Mouse (Mus musculus): ENCODE data around the gene Sla2. TPM values are rescaled to one million over a fixed set of nuclear protein-coding genes. Genes with fewer than 3 reads are reported as not detected.
A peak's percentile ranks its signal among the peaks of the same experiment; 100 is the strongest.
"Not testable (repeated sequence)": the region's sequence is repeated elsewhere in the genome, so short reads cannot be mapped to it uniquely, and the experiment has no call there.

The Sla2 gene
- polyA plus RNA-seq, 1 experiment from 2014 or later = 2.4 TPM

DNA sequence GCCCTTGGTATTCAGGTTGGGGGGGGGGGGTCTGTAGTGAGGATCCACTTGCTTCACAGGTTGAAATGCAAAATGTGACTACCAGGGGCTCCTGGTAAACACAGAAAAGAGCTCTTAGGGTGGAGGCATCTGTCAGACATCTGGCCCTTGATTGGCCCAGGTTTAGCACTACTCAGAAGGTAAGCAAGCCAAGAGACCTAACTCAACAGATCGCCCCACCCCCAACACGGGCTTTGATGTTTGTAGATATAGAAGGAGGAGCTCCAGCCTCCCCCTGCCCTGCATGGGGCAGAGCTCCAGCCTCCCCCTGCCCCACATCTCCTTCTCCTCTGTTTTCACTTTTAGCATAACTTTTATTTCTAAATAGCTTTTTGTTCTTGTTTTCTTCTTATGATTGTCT is 32.8 kb upstream of the Sla2 start:
- no peak for ATAC-seq (ENCODE audit: borderline replicate concordance, extremely low read depth, low FRiP score, low TSS enrichment)
- no peak overlapping the region for H3K4me2 ChIP-seq
- H3K27me3 ChIP-seq = no peaks in the 10 kb centered on the region
- 27% methylated on average over 2 of the region's 2 CpGs for WGBS
- no peaks in the 10 kb centered on the region for H3K4me1 ChIP-seq
- H3K9me3 ChIP-seq = no peaks in the 10 kb centered on the region
- no peak overlapping the region for H3K4me3 ChIP-seq
- H3K36me3 ChIP-seq = no peaks in the 10 kb centered on the region
- no peak overlapping the region for H3K9ac ChIP-seq
- no peak overlapping the region for H3K27ac ChIP-seq

DNA sequence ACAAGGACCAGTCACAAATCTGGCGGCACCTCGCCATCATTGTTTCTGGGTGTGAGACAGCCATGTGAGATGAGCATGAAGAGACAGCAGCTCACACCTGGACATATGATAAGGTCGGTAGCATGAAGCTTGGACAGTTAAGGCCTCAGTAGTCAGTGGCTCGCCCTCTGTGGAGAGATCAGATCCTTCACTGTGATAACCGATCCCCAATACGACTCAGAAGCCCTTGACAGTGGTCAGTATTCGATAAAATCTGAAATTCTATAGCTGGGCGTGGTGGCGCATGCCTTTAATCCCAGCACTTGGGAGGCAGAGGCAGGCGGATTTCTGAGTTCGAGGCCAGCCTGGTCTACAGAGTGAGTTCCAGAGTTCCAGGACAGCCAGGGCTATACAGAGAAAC is 32.2 kb upstream of the Sla2 start:
- H3K27me3 ChIP-seq; H3K4me1 ChIP-seq; H3K27ac ChIP-seq; ATAC-seq (ENCODE audit: borderline replicate concordance, extremely low read depth, low FRiP score, low TSS enrichment); H3K9me3 ChIP-seq; H3K36me3 ChIP-seq; H3K4me3 ChIP-seq; H3K9ac ChIP-seq; H3K4me2 ChIP-seq: not testable (repeated sequence)
- 81% methylated on average over 11 of the region's 11 CpGs for WGBS

DNA sequence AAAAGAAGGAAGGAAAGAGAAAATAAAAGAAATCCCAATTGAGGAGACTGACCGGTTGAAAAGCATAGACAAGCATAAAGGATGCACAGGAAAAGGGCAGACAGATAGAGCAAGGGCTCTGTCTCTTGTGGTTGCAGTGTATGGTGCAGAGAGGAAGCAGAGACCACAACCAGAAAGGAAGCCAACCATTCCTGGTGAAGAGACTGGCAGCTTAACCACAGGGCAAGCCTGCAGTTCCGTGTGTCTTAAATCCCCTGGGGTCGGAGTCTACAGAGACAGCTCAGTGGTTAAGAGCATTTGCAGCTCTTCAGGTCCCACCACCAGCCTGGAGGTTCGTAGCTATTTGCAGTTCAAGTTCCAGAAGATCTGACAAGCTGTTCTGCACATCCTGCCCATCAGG is 31.6 kb upstream of the Sla2 start:
- Histone ChIP-seq H3K9me3 (no peaks in the 10 kb centered on the region), H3K27ac (no peak overlapping the region), H3K4me1 (no peaks in the 10 kb centered on the region), H3K9ac (no peak overlapping the region), H3K4me2 (no peak overlapping the region), H3K36me3 (no peaks in the 10 kb centered on the region), H3K4me3 (no peak overlapping the region), H3K27me3 (no peaks in the 10 kb centered on the region)
- 58% methylated on average over 4 of the region's 4 CpGs for WGBS
- ATAC-seq (ENCODE audit: borderline replicate concordance, extremely low read depth, low FRiP score, low TSS enrichment) = no peak

- Histone ChIP-seq H3K27ac (no peak overlapping the region), H3K36me3 (no peaks in the 10 kb centered on the region), H3K27me3 (no peaks in the 10 kb centered on the region), H3K4me2 (no peak overlapping the region), H3K9ac (no peak overlapping the region), H3K4me3 (no peak overlapping the region), H3K4me1 (no peaks in the 10 kb centered on the region), H3K9me3 (no peaks in the 10 kb centered on the region)
- 85% methylated on average over 3 of the region's 3 CpGs for WGBS
- no peak for ATAC-seq (ENCODE audit: borderline replicate concordance, extremely low read depth, low FRiP score, low TSS enrichment)
These were observed 29.6 kb upstream of the Sla2 start for GRCm38 (mm10) chr2:156916419-156917125.

DNA sequence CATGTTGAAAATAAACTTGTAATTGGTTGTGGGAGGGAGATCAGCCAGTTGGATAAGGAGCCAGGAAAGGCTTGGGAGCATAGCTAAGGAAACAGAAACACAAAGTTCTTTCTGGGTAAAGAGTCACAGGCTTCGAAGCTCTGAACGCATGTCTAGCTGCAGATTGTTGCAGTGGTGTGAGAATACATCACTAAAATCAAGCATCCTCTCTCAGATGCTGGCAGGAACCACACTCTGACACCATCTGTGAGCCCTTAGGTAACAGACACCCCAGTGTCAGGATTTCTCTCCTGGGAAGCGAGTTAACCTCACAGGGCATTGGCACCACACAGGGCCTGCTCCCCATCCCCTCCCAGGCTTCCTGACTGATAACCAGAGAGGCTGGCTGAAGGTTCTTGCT is 28.6 kb upstream of the Sla2 start:
- H3K36me3 ChIP-seq = no peaks in the 10 kb centered on the region
- H3K9ac ChIP-seq = no peak overlapping the region
- H3K4me2 ChIP-seq = no peak overlapping the region
- ATAC-seq (ENCODE audit: borderline replicate concordance, extremely low read depth, low FRiP score, low TSS enrichment) = no peak
- no peaks in the 10 kb centered on the region for H3K9me3 ChIP-seq
- H3K27me3 ChIP-seq = no peaks in the 10 kb centered on the region
- no peak overlapping the region for H3K4me3 ChIP-seq
- no peak overlapping the region for H3K27ac ChIP-seq
- no peaks in the 10 kb centered on the region for H3K4me1 ChIP-seq
- 73% methylated on average over 3 of the region's 3 CpGs for WGBS

DNA sequence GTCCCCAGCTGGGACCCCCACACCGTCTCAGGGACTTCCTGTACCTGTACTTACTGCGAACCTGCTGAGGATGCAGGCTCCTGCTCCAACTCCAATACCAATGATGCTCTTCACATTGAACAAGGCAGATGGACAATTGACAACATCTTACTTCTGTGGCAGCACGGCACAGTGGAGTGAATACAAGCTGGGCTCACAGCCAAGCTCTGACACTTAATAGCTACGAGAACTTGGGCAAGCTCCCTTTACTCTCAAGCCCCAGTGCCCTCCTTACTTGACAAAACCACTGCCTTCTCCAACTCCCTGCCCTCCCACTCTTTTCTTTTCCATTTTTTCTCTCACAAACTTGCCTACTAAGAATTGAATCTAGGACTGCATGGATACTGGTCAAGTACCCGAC is 26.2 kb upstream of the Sla2 start:
- Histone ChIP-seq H3K27ac (no peak overlapping the region), H3K27me3 (no peaks in the 10 kb centered on the region), H3K9ac (no peak overlapping the region), H3K9me3 (no peaks in the 10 kb centered on the region), H3K36me3 (no peaks in the 10 kb centered on the region), H3K4me1 (no peaks in the 10 kb centered on the region), H3K4me2 (no peak overlapping the region), H3K4me3 (no peak overlapping the region)
- no peak for ATAC-seq (ENCODE audit: borderline replicate concordance, extremely low read depth, low FRiP score, low TSS enrichment)
- WGBS = 46% methylated on average over 5 of the region's 5 CpGs

- not testable (repeated sequence) for H3K27me3 ChIP-seq; H3K9ac ChIP-seq; H3K27ac ChIP-seq; H3K4me3 ChIP-seq; H3K9me3 ChIP-seq; H3K4me1 ChIP-seq; ATAC-seq (ENCODE audit: borderline replicate concordance, extremely low read depth, low FRiP score, low TSS enrichment); H3K36me3 ChIP-seq; H3K4me2 ChIP-seq
- WGBS = 30% methylated on average over 4 of the region's 4 CpGs
These were observed 18.9 kb upstream of the Sla2 start for GRCm38 (mm10) chr2:156905931-156906330.

GRCm38 (mm10) chr2:156904976-156905717 is 18.2 kb upstream of the Sla2 start:
- no peak overlapping the region for H3K4me2 ChIP-seq
- no peak overlapping the region for H3K4me3 ChIP-seq
- no peaks in the 10 kb centered on the region for H3K27me3 ChIP-seq
- no peak overlapping the region for H3K9ac ChIP-seq
- H3K4me1 ChIP-seq = peaks cover 4% of the 10 kb centered on the region; the same call in 1 of the 2 replicates
- no peak overlapping the region for H3K27ac ChIP-seq
- H3K36me3 ChIP-seq = no peaks in the 10 kb centered on the region
- ATAC-seq (ENCODE audit: borderline replicate concordance, extremely low read depth, low FRiP score, low TSS enrichment) = peak; percentile 31; the same call in 1 of the 2 replicates
- H3K9me3 ChIP-seq = no peaks in the 10 kb centered on the region
- WGBS = 11% methylated on average over 6 of the region's 6 CpGs

DNA sequence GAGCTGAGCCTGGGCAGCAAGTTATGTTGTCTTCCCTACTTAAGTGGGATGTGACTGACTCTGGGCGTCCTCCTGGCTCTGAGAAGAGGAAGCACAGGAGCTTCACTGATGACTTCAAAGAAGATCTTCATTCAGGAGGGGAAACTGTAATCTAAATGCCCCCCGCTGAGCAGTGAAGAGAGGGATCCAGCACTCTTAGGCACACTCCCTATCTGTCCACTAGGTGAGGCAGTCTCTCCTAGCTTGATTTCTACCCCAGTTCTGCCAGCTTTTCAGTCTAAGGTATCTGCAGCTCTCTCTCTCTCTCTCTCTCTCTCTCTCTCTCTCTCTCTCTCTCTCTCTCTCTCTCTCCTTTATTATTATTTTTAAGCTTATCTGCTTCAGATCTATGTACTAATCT is 16.4 kb upstream of the Sla2 start:
- no peak overlapping the region for H3K27ac ChIP-seq
- no peak overlapping the region for H3K9ac ChIP-seq
- H3K27me3 ChIP-seq = no peaks in the 10 kb centered on the region
- H3K36me3 ChIP-seq = no peaks in the 10 kb centered on the region
- no peaks in the 10 kb centered on the region for H3K9me3 ChIP-seq
- no peak for ATAC-seq (ENCODE audit: borderline replicate concordance, extremely low read depth, low FRiP score, low TSS enrichment)
- H3K4me1 ChIP-seq = peaks cover 4% of the 10 kb centered on the region; the same call in 1 of the 2 replicates
- no peak overlapping the region for H3K4me2 ChIP-seq
- WGBS = 25% methylated on average over 2 of the region's 2 CpGs
- H3K4me3 ChIP-seq = no peak overlapping the region

GRCm38 (mm10) chr2:156902411-156902810 is 15.4 kb upstream of the Sla2 start:
- H3K9me3 ChIP-seq; ATAC-seq (ENCODE audit: borderline replicate concordance, extremely low read depth, low FRiP score, low TSS enrichment); H3K27me3 ChIP-seq; H3K9ac ChIP-seq; H3K4me1 ChIP-seq; H3K36me3 ChIP-seq; H3K27ac ChIP-seq; H3K4me3 ChIP-seq; H3K4me2 ChIP-seq: not testable (repeated sequence)
- WGBS = 69% methylated on average over 4 of the region's 4 CpGs

DNA sequence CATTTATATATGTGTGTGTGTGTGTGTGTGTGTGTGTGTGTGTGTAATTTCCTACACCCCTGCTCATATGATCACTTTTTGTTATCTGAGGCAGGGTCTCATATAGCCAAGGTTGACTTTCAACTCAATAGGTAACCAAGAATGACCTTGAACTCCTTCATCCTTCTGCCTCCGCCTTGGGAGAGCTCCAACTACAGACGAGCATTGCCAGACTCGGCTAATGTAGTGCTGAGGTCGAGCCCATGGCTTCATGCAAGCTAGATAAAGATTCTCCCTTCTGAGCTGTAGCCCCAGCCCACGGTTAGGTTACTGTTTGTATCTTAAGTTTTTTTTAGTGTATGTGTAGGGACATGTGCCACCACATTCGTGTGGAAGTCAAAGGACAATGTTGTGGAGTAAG is 14.9 kb upstream of the Sla2 start:
- H3K4me3 ChIP-seq = no peak overlapping the region
- H3K4me1 ChIP-seq = peaks cover 8% of the 10 kb centered on the region
- H3K36me3 ChIP-seq = no peaks in the 10 kb centered on the region
- 55% methylated on average over 6 of the region's 6 CpGs for WGBS
- no peak for ATAC-seq (ENCODE audit: borderline replicate concordance, extremely low read depth, low FRiP score, low TSS enrichment)
- H3K4me2 ChIP-seq = no peak overlapping the region
- no peak overlapping the region for H3K9ac ChIP-seq
- no peaks in the 10 kb centered on the region for H3K9me3 ChIP-seq
- no peak overlapping the region for H3K27ac ChIP-seq
- no peaks in the 10 kb centered on the region for H3K27me3 ChIP-seq

DNA sequence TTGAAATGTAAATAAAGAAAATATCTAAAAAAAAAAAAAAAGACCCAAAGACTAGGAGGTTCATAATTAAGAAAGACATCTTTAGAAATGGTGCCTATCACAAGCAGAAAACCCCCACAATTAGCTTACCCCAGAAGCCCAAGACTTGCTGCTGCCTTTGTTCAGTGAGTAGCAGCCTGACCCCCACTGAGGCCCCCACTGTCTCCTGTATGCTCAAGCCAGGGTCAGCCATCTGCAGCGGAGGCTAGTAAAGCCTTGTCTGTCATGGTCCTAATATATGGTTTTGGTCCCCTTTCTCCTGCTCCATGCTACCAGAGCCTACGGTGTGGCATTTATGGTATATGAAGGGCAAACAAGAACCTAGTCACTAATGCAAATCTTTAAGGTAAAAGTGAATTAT is 14.4 kb upstream of the Sla2 start:
- 76% methylated on average over 2 of the region's 2 CpGs for WGBS
- no peak for ATAC-seq (ENCODE audit: borderline replicate concordance, extremely low read depth, low FRiP score, low TSS enrichment)
- Histone ChIP-seq H3K4me1 (peaks cover 9% of the 10 kb centered on the region), H3K9me3 (no peaks in the 10 kb centered on the region), H3K4me3 (no peak overlapping the region), H3K27me3 (no peaks in the 10 kb centered on the region), H3K9ac (no peak overlapping the region), H3K36me3 (no peaks in the 10 kb centered on the region), H3K4me2 (no peak overlapping the region), H3K27ac (no peak overlapping the region)

All from lung, embryonic 15.5 days (tissue).